Mouse (Mus musculus) hindbrain, postnatal 0 days (tissue): ENCODE measurements at regions not wholly inside any gene's neighbourhood (a gene's known extent, or its start where the extent isn't known, plus 50 kb on each side); places are given as distances from the start of the nearest gene placed in this dataset.
"Not testable (repeated sequence)": the region's sequence is repeated elsewhere in the genome, so short reads cannot be mapped to it uniquely, and the experiment has no call there.

Experiments used
- ATAC-seq: fragments of 200-750 bp; cut with Nextera tagmentation; 2 replicates; pipeline ENCODE4 v1.8.0; 2017; ENCODE audit warnings: mild to moderate bottlenecking, moderate TSS enrichment, moderate library complexity
- DNase-seq: peaks from one replicate; pipeline ENCODE4 v3.0.0-alpha.2; 2015; ENCODE audit warnings: low spot score
- H3K27ac ChIP-seq: fragments of 300-500 bp; sonication (generic); 2 replicates; pipeline ENCODE4 v1.5.1; 2014; ENCODE audit warnings: mild to moderate bottlenecking
- H3K27me3 ChIP-seq: fragments of 300-500 bp; sonication (generic); 2 replicates; pipeline ENCODE4 v1.6.1; 2014; ENCODE audit warnings: low read length, mixed read lengths; ENCODE audit not compliant: insufficient read depth
- H3K36me3 ChIP-seq: fragments of 300-500 bp; sonication (generic); 2 replicates; pipeline ENCODE4 v1.6.1; 2014; ENCODE audit warnings: low read length, mixed read lengths; ENCODE audit not compliant: insufficient read depth
- H3K4me1 ChIP-seq: fragments of 300-500 bp; sonication (generic); 2 replicates; pipeline ENCODE4 v1.6.1; 2014; ENCODE audit warnings: antibody characterized with exemption, low read length, mixed read lengths; ENCODE audit not compliant: insufficient read depth
- H3K4me2 ChIP-seq: fragments of 300-500 bp; sonication (generic); 2 replicates; pipeline ENCODE4 v1.6.1; 2014; ENCODE audit warnings: low read depth, mild to moderate bottlenecking, low read length, moderate library complexity, mixed read lengths
- H3K4me3 ChIP-seq: fragments of 300-500 bp; sonication (generic); 2 replicates; pipeline ENCODE4 v1.5.1; 2014; ENCODE audit warnings: low read length
- H3K9ac ChIP-seq: fragments of 300-500 bp; sonication (generic); replicated peaks from 2 replicates; pipeline ENCODE4 v1.6.1; 2014; ENCODE audit warnings: mild to moderate bottlenecking, low read length, moderate library complexity, mixed read lengths
- H3K9me3 ChIP-seq: fragments of 300-500 bp; sonication (generic); 2 replicates; pipeline ENCODE4 v1.6.1; 2016; ENCODE audit warnings: low read length, mixed read lengths
- CTCF ChIP-seq: IDR thresholded peaks from 2 replicates; pipeline ENCODE4 v1.5.1; 2016; ENCODE audit warnings: antibody characterized with exemption, control low read depth, low read depth
- WGBS: fragments of 180-500 bp; shearing (Covaris S2); extraction: QIAGEN DNeasy Blood & Tissue Kit; methylation state at CpG from one replicate; pipeline ENCODE4 v1.1.7; 2014; 5-methylcytosine and 5-hydroxymethylcytosine counted together

DNA sequence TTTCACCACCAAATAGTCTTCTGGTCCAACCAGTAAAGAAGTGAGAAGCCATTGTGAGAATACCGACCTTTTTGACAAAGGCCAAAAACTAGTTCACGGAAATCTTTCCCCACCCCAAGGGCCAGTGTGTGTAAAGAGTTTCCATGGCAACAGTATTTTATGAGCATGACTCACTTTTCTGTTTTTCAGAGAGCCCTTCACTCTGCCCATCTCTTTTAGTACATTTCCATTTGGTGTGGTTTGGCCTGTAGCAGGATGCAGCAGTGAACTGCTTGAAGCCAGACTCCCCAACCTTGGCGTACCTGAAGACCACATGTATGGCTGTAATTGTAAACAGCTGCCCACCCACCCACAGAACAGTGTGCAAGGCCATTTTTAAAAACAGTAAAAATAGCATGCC lies 89.9 kb upstream of the Gmds start:
- Histone ChIP-seq H3K4me2 (no peak overlapping the region), H3K4me3 (no peak overlapping the region), H3K9me3 (no peaks in the 10 kb centered on the region), H3K4me1 (no peaks in the 10 kb centered on the region), H3K27ac (no peak overlapping the region), H3K27me3 (no peaks in the 10 kb centered on the region), H3K9ac (no peak overlapping the region), H3K36me3 (no peaks in the 10 kb centered on the region)
- 60% methylated on average over 3 of the region's 3 CpGs for WGBS
- DNase-seq (no peak), ATAC-seq (no peak)
- no peak for TF ChIP-seq CTCF

DNA sequence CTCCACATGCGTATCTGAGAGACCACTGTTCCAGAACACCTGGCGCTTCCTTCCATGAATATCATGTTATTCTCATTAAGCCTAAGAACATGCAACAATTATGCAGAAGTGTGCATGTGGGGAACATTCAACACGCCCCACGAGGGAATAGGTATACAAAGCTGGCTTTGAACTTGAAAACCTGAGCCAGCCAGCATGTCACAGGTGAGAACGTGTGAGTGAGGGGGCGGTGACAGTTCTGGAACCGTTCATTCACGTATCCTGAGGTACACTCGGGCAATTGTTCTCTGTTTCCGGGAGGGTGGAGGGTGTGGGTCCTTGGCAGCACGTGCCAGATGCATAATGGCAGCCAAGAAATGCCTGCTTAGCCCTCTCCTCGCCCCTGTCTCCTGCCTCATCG lies 88.4 kb upstream of the Gmds start:
- no peak for DNase-seq
- Histone ChIP-seq H3K4me3 (no peak overlapping the region), H3K9me3 (no peaks in the 10 kb centered on the region), H3K4me2 (no peak overlapping the region), H3K36me3 (no peaks in the 10 kb centered on the region), H3K4me1 (no peaks in the 10 kb centered on the region), H3K9ac (no peak overlapping the region), H3K27me3 (no peaks in the 10 kb centered on the region), H3K27ac (no peak overlapping the region)
- TF ChIP-seq CTCF: no peak
- WGBS: 80% methylated on average over 13 of the region's 13 CpGs
- no peak for ATAC-seq

DNA sequence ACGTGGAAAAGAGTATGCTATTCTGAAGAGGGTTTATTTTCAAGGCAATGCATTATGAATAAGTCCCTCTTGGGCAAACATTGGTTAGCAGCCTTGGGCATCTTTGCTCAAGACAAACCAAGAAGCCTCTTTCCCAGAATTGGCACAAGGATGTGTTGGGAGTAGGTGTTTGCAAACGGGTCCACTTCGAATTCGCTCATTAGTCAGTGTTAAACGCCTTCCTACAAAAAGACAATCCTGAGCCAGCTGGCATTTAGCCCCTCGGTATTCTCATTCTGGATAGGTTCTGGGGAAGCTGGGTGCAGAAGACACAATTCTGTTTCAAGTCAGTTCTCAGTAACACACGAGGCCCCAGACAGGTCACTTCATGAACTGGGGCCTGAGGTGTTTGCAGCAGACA lies 87.7 kb upstream of the Gmds start:
- H3K4me3 ChIP-seq: no peak overlapping the region
- no peak for ATAC-seq
- TF ChIP-seq CTCF: no peak
- H3K9ac ChIP-seq: no peak overlapping the region
- H3K9me3 ChIP-seq: no peaks in the 10 kb centered on the region
- peak; percentile 16 for DNase-seq
- no peak overlapping the region for H3K27ac ChIP-seq
- H3K36me3 ChIP-seq: no peaks in the 10 kb centered on the region
- H3K4me2 ChIP-seq: no peak overlapping the region
- H3K27me3 ChIP-seq: no peaks in the 10 kb centered on the region
- WGBS: 52% methylated on average over 7 of the region's 7 CpGs
- H3K4me1 ChIP-seq: no peaks in the 10 kb centered on the region

DNA sequence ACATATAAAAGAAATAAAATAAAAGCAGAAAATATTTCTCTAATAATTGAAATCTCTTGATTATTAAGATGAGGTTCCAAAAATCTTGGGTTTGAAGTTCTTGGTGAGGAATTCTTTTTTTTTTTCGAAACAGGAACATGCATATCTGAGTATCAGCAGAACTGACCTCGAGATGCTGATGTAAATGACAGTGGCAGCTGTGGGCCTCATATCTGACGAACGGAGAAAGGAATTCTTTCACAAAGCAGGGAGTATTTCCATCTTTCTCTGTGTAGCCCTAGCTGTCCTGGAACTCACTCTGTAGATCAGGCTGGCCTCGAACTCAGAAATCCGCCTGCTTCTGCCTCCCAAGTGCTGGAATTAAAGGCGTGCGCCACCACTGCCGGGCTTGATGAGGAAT lies 86.0 kb upstream of the Gmds start:
- H3K9me3 ChIP-seq, H3K27me3 ChIP-seq, H3K4me3 ChIP-seq, H3K4me1 ChIP-seq, ATAC-seq, H3K27ac ChIP-seq, H3K4me2 ChIP-seq, H3K9ac ChIP-seq, H3K36me3 ChIP-seq, DNase-seq: not testable (repeated sequence)
- WGBS: 89% methylated on average over 9 of the region's 9 CpGs

DNA sequence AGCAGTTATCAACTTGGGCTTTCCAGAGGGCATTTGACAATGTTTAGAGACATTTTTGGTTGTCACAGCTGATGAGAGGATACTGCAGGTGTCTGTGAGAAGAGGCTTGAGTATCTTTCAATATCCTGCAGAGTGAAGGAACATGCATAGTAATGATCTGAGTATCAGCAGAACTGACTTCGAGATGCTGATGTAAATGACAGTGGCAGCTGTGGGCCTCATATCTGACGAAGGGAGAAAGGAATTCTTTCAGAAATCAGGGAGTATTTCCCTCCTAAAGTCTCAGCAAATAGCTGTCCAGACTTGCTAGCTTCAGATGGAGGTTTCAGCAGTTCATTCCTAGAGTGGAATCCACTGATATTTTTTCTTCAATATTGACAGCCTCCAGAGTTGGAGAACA lies 83.9 kb upstream of the Gmds start:
- no peak for ATAC-seq
- 76% methylated on average over 2 of the region's 2 CpGs for WGBS

DNA sequence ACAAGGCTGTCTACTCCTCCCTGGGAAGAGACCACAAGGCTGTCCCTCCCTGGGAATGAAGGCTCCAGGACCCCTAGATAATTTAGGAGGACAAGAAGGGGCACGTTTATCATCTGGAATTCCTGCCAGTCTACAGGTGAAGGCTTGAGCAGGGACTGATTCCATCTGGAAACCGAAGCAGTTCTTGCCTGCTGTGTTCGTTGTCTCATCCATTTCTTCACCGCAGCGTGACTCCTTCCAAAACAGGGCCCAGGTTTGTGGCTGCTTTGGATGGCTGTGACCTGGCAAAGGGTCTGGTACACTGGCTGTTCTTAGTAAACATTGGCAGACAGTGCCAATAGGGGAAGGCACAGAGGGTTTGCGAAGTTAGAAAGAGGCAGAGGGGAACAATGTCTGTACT lies 80.8 kb upstream of the Gmds start:
- Histone ChIP-seq H3K36me3 (no peaks in the 10 kb centered on the region), H3K4me3 (no peak overlapping the region), H3K9ac (no peak overlapping the region), H3K4me1 (no peaks in the 10 kb centered on the region), H3K9me3 (no peaks in the 10 kb centered on the region), H3K27me3 (no peaks in the 10 kb centered on the region), H3K4me2 (no peak overlapping the region), H3K27ac (no peak overlapping the region)
- no peak for ATAC-seq
- TF ChIP-seq CTCF: no peak
- DNase-seq: no peak
- WGBS: 67% methylated on average over 6 of the region's 6 CpGs

More for the DNA sequence above, 83.9 kb upstream of the Gmds start:
- no peak overlapping the region for H3K9ac ChIP-seq
- no peak overlapping the region for H3K4me3 ChIP-seq
- H3K27ac ChIP-seq: no peak overlapping the region
- no peaks in the 10 kb centered on the region for H3K27me3 ChIP-seq
- no peaks in the 10 kb centered on the region for H3K36me3 ChIP-seq
- DNase-seq: no peak
- H3K4me1 ChIP-seq: no peaks in the 10 kb centered on the region
- H3K4me2 ChIP-seq: no peak overlapping the region
- no peaks in the 10 kb centered on the region for H3K9me3 ChIP-seq
- TF ChIP-seq CTCF: no peak

DNA sequence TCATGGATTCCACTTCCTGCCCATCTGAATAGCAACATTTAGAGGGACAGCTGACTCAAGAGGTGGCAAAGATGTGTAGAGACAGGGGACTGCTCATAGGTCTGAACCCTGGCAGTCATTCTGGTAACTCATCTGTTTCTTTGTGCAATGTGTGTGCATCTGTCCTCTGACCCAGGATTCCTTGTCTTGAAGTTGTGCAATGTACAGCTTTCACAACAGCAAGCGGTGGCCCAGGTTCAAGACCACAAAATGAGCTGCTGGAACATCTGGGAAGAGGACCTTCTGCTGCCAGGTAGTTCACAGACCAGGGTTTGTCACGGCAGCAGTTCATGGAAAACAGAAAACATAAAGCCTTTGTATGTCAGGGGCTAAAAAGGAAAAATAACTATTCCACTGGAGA lies 80.1 kb upstream of the Gmds start:
- no peak overlapping the region for H3K4me3 ChIP-seq
- no peaks in the 10 kb centered on the region for H3K4me1 ChIP-seq
- no peaks in the 10 kb centered on the region for H3K9me3 ChIP-seq
- no peak for TF ChIP-seq CTCF
- H3K27ac ChIP-seq: no peak overlapping the region
- DNase-seq: no peak
- H3K9ac ChIP-seq: no peak overlapping the region
- H3K36me3 ChIP-seq: no peaks in the 10 kb centered on the region
- no peak for ATAC-seq
- no peaks in the 10 kb centered on the region for H3K27me3 ChIP-seq
- H3K4me2 ChIP-seq: no peak overlapping the region
- 82% methylated on average over 2 of the region's 2 CpGs for WGBS
